10 mouse cellular contexts compared by ENCODE assay signal in genomic region chr19:44067323-44068049, GRCm38 (mm10). TPM values are rescaled to one million over a fixed set of nuclear protein-coding genes. Genes with fewer than 3 reads are reported as not detected.
A peak's percentile ranks its signal among the peaks of the same experiment; 100 is the strongest.
DNase-seq lines count a peak whose midpoint lies in the region; ATAC-seq and TF ChIP-seq lines count a peak whose summit lies in the region.
"Had no signal": no experiment of that assay in that cellular context is flagged by ENCODE, and none has a peak within 500 bp of the region (broad histone marks: within the 10 kb centered on the region; RNA-seq: fewer than 3 reads in every experiment).

No protein-coding gene starts in this region.

- H3K36me3 ChIP-seq in heart, embryonic 12.5 days: peaks cover 22% of the 10 kb centered on the region; the same call in 1 of the 2 replicates
- peaks cover 5% of the 10 kb centered on the region; the same call in 1 of the 2 replicates for H3K36me3 ChIP-seq in kidney, adult 2 months (ENCODE audit: control insufficient read depth, insufficient read depth, low read length)
- H3K36me3 ChIP-seq in midbrain, embryonic 10.5 days: peaks cover 11% of the 10 kb centered on the region; the same call in 1 of the 2 replicates

- H3K4me2 ChIP-seq in heart, embryonic 12.5 days: no peak overlapping the region

- no peak overlapping the region for H3K9ac ChIP-seq in heart, embryonic 12.5 days

- no peak overlapping the region for H3K27ac ChIP-seq in heart, embryonic 12.5 days (ENCODE audit: poor library complexity, severe bottlenecking)
- H3K27ac ChIP-seq in kidney, adult 2 months (ENCODE audit: insufficient read depth, low read depth, low read length): peak overlapping the region; percentile 65
- no peak overlapping the region for H3K27ac ChIP-seq in midbrain, embryonic 10.5 days (replicated peaks)

- H3K9me3 ChIP-seq in heart, embryonic 12.5 days (replicated peaks): no peaks in the 10 kb centered on the region
- H3K9me3 ChIP-seq in midbrain, embryonic 10.5 days (replicated peaks): no peaks in the 10 kb centered on the region

- peaks cover 7% of the 10 kb centered on the region; the same call in 1 of the 2 replicates for H3K4me1 ChIP-seq in heart, embryonic 12.5 days (replicated peaks)
- peaks cover 11% of the 10 kb centered on the region for H3K4me1 ChIP-seq in kidney, adult 2 months (ENCODE audit: control insufficient read depth, insufficient read depth, low read length)
- peaks cover 23% of the 10 kb centered on the region for H3K4me1 ChIP-seq in midbrain, embryonic 10.5 days

- 83% methylated on average over 9 of the region's 9 CpGs for WGBS in heart, embryonic 12.5 days
- 45% methylated on average over 9 of the region's 9 CpGs for WGBS in kidney, adult 2 months
- WGBS in midbrain, embryonic 10.5 days: 90% methylated on average over 9 of the region's 9 CpGs

- no peak overlapping the region for H3K4me3 ChIP-seq in heart, embryonic 12.5 days
- peak overlapping the region; percentile 12; the same call in 1 of the 2 replicates for H3K4me3 ChIP-seq in kidney, adult 2 months (ENCODE audit: insufficient read depth, low read depth, low read length)
- H3K4me3 ChIP-seq in midbrain, embryonic 10.5 days: no peak overlapping the region

- no peak for ATAC-seq in heart, embryonic 12.5 days (ENCODE audit: insufficient number of reproducible peaks, low FRiP score)
- no peak for ATAC-seq in erythroblast, adult 5-6 weeks (replicated peaks; ENCODE audit: low FRiP score, poor library complexity, severe bottlenecking)

- no peaks in the 10 kb centered on the region for H3K27me3 ChIP-seq in heart, embryonic 12.5 days (replicated peaks)
- no peaks in the 10 kb centered on the region for H3K27me3 ChIP-seq in kidney, adult 2 months (replicated peaks; ENCODE audit: control insufficient read depth, insufficient read depth, low read length)
- H3K27me3 ChIP-seq in midbrain, embryonic 10.5 days (ENCODE audit: low read depth, poor library complexity, severe bottlenecking): peaks cover 8% of the 10 kb centered on the region; the same call in 1 of the 2 replicates

- TF ChIP-seq CTCF in kidney, adult 2 months (conservative IDR thresholded peaks at IDR 0.05; ENCODE audit: insufficient read depth, insufficient read length, low read depth, low read length): no peak

- no peak for TF ChIP-seq POLR2A in kidney, adult 2 months (IDR thresholded peaks at IDR 0.05; ENCODE audit: low read depth, low read length)

- peak; percentile 5 to 7 for DNase-seq in heart, adult 18-20 months
- DNase-seq in A20 (ENCODE audit: low read depth, low spot score): peak; percentile 88
- peak; percentile 77 for DNase-seq in kidney, adult 2 months
- peak; percentile 28 for DNase-seq in lung, postnatal 36 days
- DNase-seq in midbrain, embryonic 10.5 days (ENCODE audit: low spot score): no peak
- no peak for DNase-seq in cerebellum, adult 8-10 months

RNA-seq across cellular contexts. Expression of gene Erlin1, which starts 2.1 kb away (rescaled TPM):
- total RNA-seq in heart, adult 18-20 months (2021): 10 to 100 TPM in 1 of 2 experiments, 1 to 10 TPM in 1; 9.1 to 11.2 TPM
- 18.5 and 18.7 TPM in 2 replicates for polyA plus RNA-seq in heart, embryonic 12.5 days (2016; fragmentation: Nextera tagmentation; extraction: Ambion mirVana)
- polyA plus RNA-seq in kidney, adult 2 months (2012; rRNA removed): 23.4 and 28.3 TPM in 2 replicates
- polyA plus RNA-seq in midbrain, embryonic 10.5 days (2016; fragmentation: Nextera tagmentation; extraction: Ambion mirVana): 22.2 and 23.6 TPM in 2 replicates
- 10.0 and 16.1 TPM in 2 replicates for total RNA-seq in erythroblast, adult 5-6 weeks (2015; ENCODE audit: low replicate concordance)
- total RNA-seq in erythroblast, adult 5-6 weeks (2017; ENCODE audit: low replicate concordance): 7.5 and 8.9 TPM in 2 replicates

RNA-seq across cellular contexts. Expression of gene Cyp2c23, which starts 38.5 kb away (rescaled TPM):
- under 1 TPM in 1 of 2 experiments, not detected in 1; 0.15 TPM for total RNA-seq in heart, adult 18-20 months (2021)
- 0.09 TPM in 2 replicates for polyA plus RNA-seq in heart, embryonic 12.5 days (2016; fragmentation: Nextera tagmentation; extraction: Ambion mirVana)
- polyA plus RNA-seq in kidney, adult 2 months (2012; rRNA removed): 39.3 and 48.7 TPM in 2 replicates
- not detected in 2 replicates for polyA plus RNA-seq in midbrain, embryonic 10.5 days (2016; fragmentation: Nextera tagmentation; extraction: Ambion mirVana)
- total RNA-seq in erythroblast, adult 5-6 weeks (2015; ENCODE audit: low replicate concordance): not detected in 2 replicates
- total RNA-seq in erythroblast, adult 5-6 weeks (2017; ENCODE audit: low replicate concordance): not detected in 2 replicates
- polyA plus RNA-seq: heart, embryonic 16.5 days; neural tube, embryonic 11.5 days had no signal

RNA-seq across cellular contexts. Expression of gene Chuk, which starts 39.8 kb away (rescaled TPM):
- total RNA-seq in heart, adult 18-20 months (2021): 10 to 100 TPM; 25.8 to 28.0 TPM
- 36.3 and 37.4 TPM in 2 replicates for polyA plus RNA-seq in heart, embryonic 12.5 days (2016; fragmentation: Nextera tagmentation; extraction: Ambion mirVana)
- 28.9 and 34.4 TPM in 2 replicates for polyA plus RNA-seq in kidney, adult 2 months (2012; rRNA removed)
- polyA plus RNA-seq in midbrain, embryonic 10.5 days (2016; fragmentation: Nextera tagmentation; extraction: Ambion mirVana): 47.8 and 51.2 TPM in 2 replicates
- total RNA-seq in erythroblast, adult 5-6 weeks (2015; ENCODE audit: low replicate concordance): 17.8 and 19.0 TPM in 2 replicates
- 46.2 and 57.2 TPM in 2 replicates for total RNA-seq in erythroblast, adult 5-6 weeks (2017; ENCODE audit: low replicate concordance)

Comparison
In these comparisons a context has a peak if more than half of its experiments do, and no peak if none do; other contexts are left out.
1. DNase-seq: peak in heart, adult 18-20 months (2 of 2), A20 (single experiment), kidney, adult 2 months (single experiment) and lung, postnatal 36 days (single experiment); none in midbrain, embryonic 10.5 days (single experiment) and cerebellum, adult 8-10 months (single experiment).
2. RNA of gene Cyp2c23, which starts 38.5 kb away (polyA plus RNA-seq): 39.3 to 48.7 TPM in kidney, adult 2 months; 0.09 TPM in heart, embryonic 12.5 days and not detected in midbrain, embryonic 10.5 days; every median in the first group is over 10 times any median in the second.